Mouse (Mus musculus) left cerebral cortex, postnatal 10 days (tissue): Measurements from ENCODE around the gene H2afv. TPM values are rescaled to one million over a fixed set of nuclear protein-coding genes. Genes with fewer than 3 reads are reported as not detected.
"Not testable (repeated sequence)": the region's sequence is repeated elsewhere in the genome, so short reads cannot be mapped to it uniquely, and the experiment has no call there.

ENCODE experiments used
- DNase-seq, 2 experiments: peaks; one replicate each; pipeline ENCODE4 v3.0.0; 2021 to 2022; ENCODE audit warnings: low spot score in 2 of 2, mixed read lengths in 1 of 2; ENCODE audit errors: extremely low spot score in 1 of 2
- intact Hi-C: fragments of 180-260 bp; cut with DNase I; formaldehyde crosslinking; loops from one replicate; pipeline ENCODE4 v1.15.1; 2025
- total RNA-seq, 2 experiments: library from RNA; stranded (reverse); gene quantifications; 2 replicates each; pipeline ENCODE4 v1.2.3; 2021

H2afv gene
- total RNA-seq, 2 experiments from 2014 or later, result 26.6 to 28.9 TPM

DNA sequence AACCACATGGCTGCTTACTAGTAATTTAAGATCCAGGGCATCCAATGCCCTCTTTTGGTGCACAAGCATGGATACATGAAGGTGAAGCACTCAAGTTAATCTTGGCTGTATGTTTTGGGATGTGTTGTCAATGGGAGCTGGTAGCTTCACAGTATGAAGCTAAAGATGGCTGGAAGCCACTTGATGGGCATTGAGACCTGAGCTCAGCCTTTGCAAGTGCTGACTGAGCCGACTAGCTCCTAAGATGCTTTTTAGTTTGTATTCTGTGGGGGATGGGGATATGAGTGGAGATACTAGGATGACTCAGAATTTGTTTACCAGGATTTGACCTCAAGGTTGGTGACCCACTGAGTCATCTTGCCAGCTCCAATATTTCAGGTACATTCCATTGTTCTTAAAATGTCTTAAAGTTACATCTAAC lies 23.9 kb downstream of the H2afv start:
- intact Hi-C loops, result no loop called here

DNA sequence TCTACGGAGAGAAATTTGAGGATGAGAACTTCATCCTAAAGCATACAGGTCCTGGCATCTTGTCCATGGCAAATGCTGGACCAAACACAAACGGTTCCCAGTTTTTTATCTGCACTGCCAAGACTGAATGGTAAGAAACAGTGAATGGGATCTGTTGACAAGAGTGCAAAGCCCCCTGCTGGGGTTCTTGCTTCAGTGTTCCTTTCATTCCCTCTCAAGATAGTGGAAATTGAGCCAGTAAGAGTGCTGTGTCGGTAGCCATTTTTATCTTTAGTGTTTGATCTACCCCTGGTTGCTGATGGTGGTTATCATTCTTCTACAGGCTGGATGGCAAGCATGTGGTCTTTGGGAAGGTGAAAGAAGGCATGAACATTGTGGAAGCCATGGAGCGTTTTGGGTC lies 25.1 kb downstream of the H2afv start:
- DNase-seq, intact Hi-C loops: not testable (repeated sequence)

More for the DNA sequence above, 23.9 kb downstream of the H2afv start:
- DNase-seq, result no peak

DNA sequence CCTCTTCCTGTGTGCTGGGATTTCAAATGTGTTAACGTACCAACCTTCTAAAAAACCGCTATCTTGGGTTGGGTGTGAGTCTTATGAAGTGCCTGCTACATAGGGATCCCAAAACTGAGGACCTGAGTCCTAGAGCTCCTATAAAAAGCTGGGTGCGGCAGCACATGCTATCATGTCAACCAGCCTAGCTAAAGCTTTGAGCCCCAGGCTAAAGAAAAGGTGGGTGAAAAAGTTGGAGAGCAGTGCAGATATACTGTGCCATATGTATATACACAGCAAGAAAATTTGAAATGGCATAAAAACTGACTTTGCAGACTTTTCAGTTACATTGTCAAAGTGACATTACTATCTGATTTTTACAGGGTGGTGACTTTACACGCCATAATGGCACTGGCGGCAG lies 25.5 kb downstream of the H2afv start:
- no peak for DNase-seq
- intact Hi-C loops, result no loop called here

DNA sequence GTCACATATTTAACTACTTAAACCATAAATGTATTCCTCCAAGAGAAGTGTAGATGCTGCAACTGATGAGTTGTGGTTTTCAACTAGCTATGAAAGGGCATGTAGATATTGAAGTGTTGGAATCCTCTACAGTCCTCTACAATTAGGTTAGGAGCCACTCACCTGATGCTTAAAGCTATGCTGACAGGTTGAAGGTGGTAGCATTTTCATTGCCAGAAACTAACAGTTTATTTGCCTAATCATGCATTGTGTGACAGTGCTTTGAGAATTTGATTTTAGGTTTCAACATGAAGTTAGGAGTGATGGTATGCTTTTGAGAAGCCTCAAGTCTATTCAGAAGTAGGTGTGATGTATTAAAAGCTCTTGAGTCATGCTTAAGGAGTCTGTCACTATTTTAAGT lies 26.8 kb downstream of the H2afv start:
- no peak for DNase-seq
- intact Hi-C loops, result no loop called here

DNA sequence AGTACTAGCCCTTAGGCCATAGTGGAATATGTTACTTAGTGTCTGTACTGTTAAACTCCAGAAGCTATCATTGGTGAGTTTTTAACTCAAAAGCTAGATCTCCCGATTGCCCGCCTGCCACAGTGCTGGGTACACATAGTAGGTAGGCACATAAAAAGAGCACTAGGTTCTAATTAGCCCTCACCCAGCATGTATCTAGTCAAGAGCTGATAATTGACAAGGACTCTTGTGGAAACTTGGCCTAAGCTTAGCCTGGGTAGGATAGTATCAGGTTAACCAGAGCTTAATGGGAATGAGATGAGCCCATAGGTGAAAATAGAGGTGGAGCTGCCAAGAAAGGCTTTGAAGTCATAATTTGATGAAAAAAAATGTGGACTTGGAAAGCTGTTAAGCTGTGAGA lies 27.2 kb downstream of the H2afv start:
- DNase-seq, result no peak
- intact Hi-C loops, result no loop called here

DNA sequence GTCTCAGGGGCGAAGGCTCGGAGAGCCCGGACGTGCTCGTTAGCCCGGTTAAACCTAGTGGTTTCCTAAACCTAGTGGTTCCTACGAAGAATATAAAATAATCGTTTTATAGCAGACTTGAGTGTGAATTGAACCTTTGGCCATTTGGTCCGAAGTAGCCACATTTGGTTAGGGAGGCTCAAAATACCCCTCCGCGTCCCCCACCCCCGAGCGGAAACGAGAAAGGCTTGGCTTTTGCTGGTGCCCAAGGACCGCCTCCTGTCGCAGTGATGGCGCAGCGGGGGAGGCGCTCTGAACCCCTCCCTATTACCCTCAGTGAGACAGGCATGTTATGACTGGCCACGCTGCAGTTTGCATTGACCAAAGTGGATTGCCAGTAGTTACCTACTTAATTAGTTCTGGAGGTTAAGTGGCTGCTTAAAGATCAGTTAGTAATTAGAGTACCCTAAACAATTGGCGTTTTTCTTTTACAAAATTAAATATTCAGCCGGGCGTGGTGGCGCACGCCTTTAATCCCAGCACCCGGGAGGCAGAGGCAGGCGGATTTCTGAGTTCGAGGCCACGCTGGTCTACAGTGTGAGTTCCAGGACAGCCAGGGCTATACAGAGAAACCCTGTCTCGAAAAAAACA lies 27.7 kb downstream of the H2afv start:
- intact Hi-C loops, result no loop called here
- peak; percentile 78 to 93 for DNase-seq

DNA sequence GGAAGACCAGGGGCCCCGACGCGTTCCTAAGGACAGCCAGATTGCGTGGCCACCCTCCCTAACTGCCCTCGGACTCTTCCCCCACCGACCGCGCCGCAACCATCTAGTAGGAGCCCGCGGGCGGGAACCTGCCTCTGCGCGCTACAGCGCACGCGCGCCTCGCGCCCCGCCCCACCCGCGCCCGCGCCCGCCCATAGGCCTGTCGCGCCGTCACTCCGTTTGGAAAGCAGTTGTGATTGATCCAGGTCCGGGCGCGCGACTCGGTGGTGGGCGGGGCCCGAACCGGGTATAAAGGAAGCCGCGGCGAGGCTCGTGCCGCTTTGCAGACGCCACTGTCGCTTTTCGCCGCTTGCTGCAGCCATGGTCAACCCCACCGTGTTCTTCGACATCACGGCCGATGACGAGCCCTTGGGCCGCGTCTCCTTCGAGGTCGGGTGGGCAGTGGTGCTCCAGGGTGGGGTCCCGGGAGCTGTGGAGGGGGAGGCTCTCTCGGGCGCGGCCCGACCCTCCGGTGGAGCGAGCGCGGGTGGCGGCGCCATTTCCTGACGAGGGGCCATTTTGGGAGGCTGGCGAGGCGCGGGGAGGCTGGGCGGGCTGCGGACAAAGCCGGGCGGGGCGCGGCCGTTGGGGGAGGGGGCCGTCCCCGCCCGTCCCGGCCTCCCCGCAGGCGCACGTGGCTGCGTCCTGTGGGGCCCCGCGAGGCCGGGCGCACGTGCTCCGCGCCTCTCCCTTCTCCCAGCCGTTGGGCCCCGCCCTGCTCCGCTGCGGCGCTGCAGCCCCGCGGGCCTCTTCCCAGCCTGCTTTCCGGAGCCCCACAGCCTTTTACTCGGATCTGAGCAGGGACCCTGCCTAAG lies 28.5 kb downstream of the H2afv start:
- DNase-seq, result peak; percentile 97 to 98
- intact Hi-C loops, result no loop called here

DNA sequence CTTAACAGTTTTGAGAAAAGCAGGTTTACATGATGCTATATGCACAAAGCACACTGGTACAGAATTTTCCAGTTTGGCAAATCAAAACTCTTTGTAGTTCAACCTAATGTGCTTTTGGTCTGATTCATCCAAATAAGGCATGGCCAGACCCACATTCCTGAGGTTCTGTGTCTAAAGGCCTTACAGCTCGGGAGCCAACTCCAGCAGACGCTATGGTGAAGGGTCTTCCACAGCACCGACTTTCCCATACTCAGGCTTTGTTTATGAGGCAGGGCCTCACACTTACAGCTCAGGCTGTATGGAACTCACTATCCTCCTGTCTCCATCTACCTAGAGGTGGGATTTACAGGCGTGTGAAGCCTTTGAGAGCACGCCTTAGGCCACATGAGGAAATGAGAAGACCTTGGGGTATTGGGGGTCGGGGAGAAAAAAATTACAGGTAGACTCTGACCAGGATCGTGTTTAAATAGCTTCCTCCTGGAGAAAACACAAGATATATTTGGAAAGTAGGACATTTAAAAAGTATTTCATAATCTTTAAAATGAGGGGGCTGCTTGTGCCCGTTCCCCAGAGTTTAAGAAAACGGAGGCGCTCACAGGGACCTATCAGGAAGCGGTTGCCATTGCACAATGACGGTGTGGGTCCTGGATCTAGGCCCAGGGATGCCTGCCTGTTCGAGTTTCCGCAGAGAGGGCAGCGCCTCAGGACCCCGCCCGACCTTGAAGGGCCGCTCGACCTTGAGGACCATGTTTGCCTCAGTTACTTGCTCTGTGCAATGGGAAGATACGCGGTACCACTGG lies 29.3 kb downstream of the H2afv start, which contains the start of gene Ppia:
Gene Ppia, plus strand, starts transcription at position 693 of the 800 bp plus-strand sequence.
- no peak for DNase-seq
- intact Hi-C loops, result no loop called here

DNA sequence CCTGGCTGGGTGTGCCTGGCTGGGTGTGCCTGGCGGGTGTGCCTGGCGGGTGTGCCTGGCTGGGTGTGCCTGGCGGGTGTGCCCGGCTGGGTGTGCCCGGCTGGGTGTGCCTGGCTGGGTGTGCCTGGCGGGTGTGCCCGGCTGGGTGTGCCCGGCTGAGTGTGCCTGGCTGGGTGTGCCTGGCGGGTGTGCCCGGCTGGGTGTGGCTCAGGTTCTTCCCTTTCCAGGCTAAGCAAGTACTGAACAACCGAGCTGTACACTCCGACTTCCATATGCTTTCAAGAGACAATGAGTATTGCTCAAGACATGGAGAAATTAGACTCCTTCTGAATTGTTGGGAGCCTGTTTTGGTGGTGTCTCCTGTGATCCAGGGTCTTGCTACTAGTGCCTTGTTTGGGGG lies 31.0 kb downstream of the H2afv start:
- no peak for DNase-seq
- intact Hi-C loops, result no loop called here

DNA sequence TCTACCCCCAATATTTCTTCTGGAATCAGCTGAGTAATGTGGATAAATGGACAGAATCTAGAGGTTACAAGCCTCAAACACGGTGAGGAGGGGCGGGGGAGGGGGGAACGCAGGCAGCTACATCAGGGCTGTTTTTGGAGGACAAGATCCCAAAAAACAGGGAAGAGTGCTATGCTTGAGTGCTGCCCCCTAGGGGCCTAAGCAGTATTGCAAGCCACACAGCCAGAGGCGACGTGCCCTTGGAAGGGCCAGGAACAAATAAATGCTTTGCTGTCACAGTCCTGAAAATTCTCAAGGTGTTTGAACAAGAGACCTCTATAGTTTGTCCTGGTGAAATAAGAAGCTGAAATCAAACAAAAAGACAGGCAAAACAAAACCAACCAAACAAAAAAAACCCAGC lies 32.6 kb downstream of the H2afv start:
- intact Hi-C loops, result no loop called here

DNA sequence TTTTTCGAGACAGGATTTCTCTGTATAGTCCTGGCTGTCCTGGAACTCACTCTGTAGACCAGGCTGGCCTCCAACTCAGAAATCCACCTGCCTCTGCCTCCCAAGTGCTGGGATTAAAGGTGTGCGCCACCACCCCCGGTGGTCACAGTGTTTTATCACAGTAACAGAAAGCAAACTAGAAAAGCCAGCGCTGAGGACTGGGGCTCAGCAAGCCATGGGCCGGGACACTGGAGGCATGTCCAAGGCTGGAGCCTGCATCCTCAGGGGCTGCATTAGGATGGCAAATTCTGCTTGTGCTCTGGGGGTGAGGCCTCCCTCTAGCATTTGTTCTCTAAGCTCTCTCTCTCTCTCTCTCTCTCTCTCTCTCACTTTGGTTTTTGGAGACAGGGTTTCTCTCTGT lies 33.5 kb downstream of the H2afv start:
- DNase-seq, intact Hi-C loops: not testable (repeated sequence)

More for the DNA sequence above, 32.6 kb downstream of the H2afv start:
- DNase-seq, result peak in 1 of 2 experiments; percentile 84

DNA sequence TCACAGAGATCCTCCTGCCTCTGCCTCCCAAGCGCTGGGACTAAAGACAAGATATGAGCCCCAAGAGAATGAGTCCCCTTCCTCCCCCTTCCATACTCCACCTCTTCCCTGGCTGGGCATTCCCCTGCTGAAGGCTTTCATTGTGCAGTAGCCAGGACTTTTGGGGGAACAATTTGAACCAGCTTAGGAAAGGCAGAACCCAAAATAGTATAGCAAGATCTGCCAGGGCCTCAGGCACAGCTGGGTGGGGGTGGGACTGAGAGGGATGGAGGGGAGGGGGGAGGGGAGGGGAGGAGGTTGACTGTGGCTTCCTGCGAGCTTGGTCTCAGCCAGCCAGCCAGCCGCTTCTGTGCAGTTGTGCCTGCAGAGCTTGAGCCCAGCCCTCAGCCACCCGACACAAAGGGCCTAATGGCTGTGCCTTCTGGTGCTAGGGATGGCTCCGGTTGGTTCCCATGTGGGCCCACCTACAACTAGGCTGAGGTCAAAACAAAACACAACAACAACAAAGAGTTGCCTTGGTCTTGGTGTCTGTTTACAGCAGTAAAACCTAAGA lies 34.1 kb downstream of the H2afv start:
- no peak for DNase-seq
- intact Hi-C loops, result no loop called here

DNA sequence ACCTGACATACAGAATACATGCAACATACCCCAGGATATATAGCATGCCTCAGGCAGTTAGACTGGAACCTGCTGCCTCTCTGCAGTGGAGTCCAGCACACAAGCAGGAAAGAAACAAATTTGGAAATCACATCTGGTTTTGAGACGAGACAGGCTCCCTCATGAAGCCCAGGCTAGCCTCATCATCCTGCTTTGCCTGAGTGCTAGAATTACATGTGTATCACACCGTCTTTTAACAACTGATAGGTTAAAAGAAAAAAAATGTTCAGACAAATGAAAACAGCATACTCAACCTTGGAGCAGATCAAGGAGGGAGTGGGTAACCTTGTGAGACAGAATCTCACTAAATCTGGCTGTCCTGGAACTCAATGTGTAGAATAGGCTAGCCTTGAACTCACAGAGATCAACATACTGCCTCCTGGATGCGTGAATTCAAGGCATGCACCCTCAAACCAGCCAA lies 37.1 kb downstream of the H2afv start:
- no peak for DNase-seq
- intact Hi-C loops, result no loop called here

DNA sequence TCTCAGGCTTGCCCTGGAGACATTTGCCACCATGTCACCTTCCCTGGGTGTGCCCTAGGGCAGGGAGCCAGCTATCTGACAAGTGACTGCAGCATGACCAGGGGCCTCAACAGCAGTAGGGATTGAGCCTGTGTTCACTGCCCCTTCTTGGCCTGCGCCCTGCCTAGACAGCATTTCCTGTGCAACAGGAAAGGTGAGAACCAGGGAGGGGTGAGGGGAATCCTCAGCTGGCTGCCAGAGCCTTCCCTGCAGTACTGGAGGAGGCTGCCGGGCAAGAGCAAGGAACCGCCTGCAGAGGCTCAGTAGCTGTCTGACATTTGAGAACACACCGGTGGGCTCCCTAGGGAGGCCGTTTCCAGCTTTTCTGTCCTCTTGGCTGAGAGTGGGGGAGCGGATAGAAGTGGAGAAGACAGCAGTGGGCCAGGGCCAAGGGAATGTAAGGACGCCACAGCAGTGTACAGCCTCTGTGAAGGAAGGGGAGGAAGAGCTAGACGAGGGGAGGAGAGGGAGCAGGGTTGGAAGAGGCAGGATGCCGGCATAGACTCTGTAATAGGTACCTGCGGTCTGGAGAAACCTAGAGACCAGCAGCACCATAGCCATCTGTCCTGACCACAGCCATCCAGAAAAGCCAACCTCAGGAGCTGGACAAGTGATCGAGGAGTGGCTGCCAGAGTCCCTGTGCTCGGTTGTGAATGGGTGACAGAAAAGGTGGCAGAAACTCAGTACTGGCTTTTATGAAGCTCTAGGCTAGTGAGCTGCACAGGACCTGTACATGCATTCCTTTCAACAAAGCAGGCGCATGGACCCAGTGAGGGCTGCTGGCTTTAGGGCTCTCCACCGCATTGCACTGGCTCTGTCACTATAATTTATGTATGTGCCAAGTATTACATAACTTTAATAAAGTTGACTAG lies 37.7 kb downstream of the H2afv start:
- DNase-seq, result peak in 1 of 2 experiments; percentile 83
- intact Hi-C loops, result no loop called here

DNA sequence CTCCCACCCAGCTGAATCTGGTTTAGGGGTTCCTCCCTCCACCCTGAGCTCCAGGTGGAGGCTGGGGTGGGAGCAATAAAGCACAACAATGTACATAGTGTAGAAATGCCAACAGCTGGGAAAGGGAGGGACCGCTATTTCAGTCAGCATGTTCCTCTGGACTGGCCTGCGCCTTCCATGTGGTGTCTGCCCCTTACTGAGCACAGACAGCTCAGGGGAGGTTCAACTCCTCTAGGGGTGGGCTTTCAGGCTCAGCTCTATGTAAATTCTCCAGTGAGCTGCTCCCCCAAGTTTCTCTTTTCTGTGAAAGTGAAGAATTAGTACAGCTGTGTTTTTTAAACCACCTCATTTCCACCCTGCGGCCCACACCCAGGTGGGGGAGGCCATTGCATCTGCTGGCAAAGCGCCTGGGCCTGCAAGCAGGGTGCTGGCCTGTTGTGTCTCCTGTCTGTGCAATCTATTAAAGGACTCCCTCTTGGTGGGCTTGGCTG lies 38.6 kb downstream of the H2afv start:
- intact Hi-C loops, result no loop called here
- peak in 1 of 2 experiments; percentile 80 for DNase-seq

DNA sequence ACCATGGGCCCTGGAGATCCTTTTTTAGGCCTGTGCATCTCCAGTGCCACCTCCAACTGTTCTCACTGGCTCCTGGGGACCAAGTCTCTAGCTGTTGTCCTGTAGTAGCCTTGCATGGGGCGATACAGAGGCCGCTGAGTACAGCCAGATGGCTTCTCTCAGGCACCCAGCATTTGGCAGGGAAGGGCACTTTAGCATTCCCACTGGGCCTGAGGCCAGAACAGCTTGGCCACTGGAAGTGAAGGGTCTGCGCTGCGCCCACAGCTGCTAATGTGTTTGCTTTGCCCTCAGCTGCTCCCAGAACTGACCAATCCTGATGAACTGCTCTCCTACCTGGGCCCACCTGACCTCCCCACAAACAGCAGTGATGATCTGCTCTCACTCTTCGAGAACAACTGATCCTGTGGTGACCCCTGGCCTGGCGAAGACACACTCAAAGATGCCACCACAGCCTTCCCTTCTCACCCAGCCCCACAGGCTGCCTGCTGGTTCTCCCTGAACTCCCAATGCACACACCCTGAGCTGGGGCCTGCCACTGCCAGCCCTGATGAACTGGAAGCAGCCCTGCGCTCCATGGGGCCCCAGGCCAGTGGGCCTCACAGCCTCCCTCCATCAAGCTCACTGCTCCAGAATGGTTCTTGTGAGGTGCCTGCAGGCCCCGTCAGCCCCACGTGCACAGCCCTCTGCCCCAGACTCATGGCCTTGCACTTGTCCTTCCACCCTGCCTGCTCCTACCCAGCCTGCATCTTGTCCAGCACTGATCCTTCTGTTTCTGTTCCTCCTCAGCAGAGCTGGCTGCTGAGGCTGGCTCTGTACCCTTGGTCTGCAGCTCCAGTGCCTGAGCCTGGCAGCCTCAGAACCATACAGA lies 39.3 kb downstream of the H2afv start:
- intact Hi-C loops, result no loop called here

DNA sequence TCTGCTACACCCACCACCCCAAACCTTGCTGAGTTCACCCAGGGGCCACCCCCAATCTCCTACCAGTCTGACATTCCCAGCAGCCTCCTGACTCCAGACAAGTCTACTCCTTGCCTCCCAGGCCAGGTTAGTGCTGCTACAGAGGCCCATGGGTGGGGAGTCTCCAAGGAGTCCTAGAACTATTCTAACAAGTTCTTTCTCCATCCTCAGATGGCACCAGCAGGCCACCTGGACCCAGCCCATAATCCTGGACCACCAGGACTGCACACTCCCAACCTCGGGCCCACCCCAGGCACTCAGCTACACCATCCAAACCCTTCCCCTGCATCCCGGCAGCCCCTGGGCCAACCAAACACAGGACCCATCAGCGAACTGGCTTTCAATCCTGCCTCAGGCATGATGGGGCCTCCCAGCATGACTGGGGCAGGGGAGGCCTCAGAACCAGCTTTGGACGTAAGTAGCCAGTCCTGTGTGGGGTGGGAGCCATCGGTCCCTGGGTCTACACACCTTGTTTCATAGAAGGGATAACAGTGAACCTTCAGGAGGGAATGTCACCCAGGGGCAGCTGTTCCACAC lies 40.3 kb downstream of the H2afv start:
- intact Hi-C loops, result no loop called here
- DNase-seq, result no peak

More for the DNA sequence above, 39.3 kb downstream of the H2afv start:
- DNase-seq, result peak in 1 of 2 experiments; percentile 45
